Mouse (Mus musculus) left cerebral cortex, postnatal 4 days (tissue): ENCODE results near the gene Neil1. TPM values are rescaled to one million over a fixed set of nuclear protein-coding genes. Genes with fewer than 3 reads are reported as not detected.

Experiments
- DNase-seq: peaks from one replicate; pipeline ENCODE4 v3.0.0-alpha.2; 2022
- intact Hi-C: fragments of 180-260 bp; cut with DNase I; formaldehyde crosslinking; loops from one replicate; pipeline ENCODE4 v1.15.1; 2025
- total RNA-seq, 2 experiments: library from RNA; stranded (reverse); gene quantifications; 2 replicates each; pipeline ENCODE4 v1.2.3; 2021

Gene Neil1
- total RNA-seq, result 1 to 10 TPM; 7.6 to 8.8 TPM

DNA sequence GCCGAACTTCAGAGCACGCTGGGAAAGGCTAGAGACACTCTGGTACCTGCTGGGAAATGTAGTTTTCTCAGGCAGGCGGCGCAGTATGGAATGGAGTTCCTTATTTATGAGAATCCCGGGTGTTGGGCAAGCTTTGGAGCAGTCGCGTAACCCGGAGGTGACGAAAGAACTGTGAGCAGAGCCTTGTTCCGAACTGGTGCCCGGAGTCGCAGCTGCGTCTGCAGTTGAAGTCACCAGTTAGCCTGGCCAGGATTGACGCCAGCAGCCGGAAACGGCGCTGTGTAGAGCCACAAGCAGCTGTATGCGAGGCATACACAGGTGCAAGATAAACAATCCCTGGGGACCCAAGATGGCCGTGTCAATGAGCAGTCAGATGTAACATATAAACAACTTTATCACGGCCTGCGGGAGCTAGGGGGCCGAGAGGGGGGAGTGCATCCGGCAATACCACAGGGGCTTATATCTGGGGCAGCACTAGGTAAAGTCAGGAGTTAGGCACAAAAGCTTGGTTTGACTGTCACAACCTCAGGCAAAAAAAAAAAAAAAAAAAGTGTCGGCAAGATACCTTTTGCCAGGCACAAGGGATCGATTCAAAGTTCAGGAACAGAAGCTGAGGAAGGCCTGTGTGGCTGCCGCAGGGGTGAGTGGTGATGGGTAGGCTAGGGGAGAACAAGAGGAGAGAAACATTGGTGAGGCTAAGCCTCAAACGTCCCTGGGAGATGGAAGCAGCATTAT is at the start of gene Neil1:
Gene Neil1, minus strand, starts transcription at position 162 of the 735 bp plus-strand sequence.
- intact Hi-C loops, result no loop called here
- peak; percentile 82 for DNase-seq

GRCm38 (mm10) chr9:57197414-57197813 is 49.3 kb upstream of the Neil1 start:
- intact Hi-C loops, result no loop called here
- no peak for DNase-seq

DNA sequence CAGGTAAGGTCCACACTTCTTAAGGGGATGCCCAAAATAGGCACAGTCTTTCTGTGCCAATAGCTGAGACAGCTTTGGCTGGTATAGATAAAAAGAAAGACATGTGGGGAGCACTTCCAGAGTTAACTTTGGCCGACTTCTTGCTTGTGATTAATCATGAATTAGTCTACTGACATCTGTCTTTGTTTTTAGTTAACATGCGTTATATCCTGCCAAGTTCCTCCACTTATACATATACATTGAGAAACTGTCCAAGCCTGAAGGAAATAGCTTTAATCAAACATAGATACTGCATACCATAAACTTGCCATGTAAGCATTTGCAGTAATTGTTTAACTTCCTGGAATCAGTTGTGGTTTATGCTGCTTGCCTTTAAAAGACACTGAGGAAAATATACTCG is 48.6 kb upstream of the Neil1 start:
- intact Hi-C loops, result no loop called here
- no peak for DNase-seq

GRCm38 (mm10) chr9:57168411-57168810 is 20.3 kb upstream of the Neil1 start:
- intact Hi-C loops, result no loop called here
- DNase-seq, result no peak

- intact Hi-C loops, result no loop called here
- no peak for DNase-seq
These were observed 18.1 kb upstream of the Neil1 start for GRCm38 (mm10) chr9:57166173-57166572.

DNA sequence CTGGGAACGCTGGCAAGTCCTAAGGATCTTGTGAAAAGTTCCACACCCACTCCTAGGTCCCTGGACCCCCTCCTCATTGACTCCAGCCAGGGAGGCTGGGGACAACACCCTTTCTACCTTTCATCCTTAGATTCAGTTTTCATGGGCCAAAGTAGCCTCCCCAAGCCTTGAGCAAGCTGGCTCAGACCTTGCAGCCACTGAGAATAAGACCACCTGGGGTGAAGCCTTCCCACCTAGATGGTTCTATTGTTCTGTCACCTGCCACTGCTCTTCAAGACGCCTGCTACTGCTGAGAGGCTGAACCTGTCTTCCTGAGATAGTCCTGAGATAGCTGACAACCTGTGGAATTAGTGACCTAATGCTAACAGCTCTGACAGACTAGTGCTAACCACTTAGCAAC is 15.0 kb upstream of the Neil1 start:
- no peak for DNase-seq
- intact Hi-C loops, result no loop called here

GRCm38 (mm10) chr9:57162496-57162895 is 14.4 kb upstream of the Neil1 start:
- no peak for DNase-seq
- intact Hi-C loops, result no loop called here

GRCm38 (mm10) chr9:57158506-57158905 is 10.4 kb upstream of the Neil1 start:
- no peak for DNase-seq
- intact Hi-C loops, result no loop called here

DNA sequence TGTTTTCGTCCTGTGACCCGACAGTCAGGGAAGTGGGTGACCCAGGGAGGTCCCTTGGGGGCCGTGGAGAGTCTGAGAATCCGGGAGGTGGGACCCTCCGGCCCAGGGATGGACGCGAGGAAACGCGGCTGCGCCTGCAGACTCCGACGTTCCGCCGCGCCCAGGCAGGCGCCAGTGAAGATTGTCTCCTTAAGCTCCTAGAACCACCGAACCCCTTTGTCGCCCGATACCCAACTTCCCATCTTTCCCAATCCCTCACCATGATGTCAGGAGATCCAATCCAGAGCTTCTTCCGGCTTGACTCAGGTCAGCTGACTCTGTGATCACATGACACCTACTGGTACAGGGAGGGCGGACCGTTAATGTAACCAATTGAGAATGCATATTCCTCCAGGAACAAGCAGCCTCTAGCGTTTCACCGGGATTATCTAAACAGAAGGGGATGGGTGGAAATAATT is 9.9 kb upstream of the Neil1 start, which contains the start of gene Commd4:
Gene Commd4, minus strand, starts transcription at position 319 of the 458 bp plus-strand sequence.
- intact Hi-C loops, result no loop called here
- DNase-seq, result peak; percentile 97

DNA sequence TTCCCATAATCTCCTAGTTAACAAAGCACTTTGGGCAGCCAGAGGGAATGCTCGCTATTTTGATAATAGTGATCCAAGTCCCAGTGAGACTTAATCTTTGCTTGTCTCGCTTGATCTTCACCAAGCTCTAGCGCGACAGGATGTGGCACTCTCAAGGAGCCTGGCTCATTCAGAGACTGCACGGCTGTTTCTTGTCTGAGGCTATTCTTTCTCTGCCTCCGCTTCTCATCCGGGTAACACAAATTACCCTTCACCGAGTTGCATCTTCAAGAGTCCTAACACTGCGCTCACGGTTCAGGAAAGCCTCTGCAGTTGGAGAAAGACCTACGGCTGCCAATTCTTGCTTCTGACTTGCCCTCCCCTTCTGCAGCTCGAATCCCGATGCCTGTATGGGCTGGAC is 9.4 kb upstream of the Neil1 start:
- no peak for DNase-seq
- intact Hi-C loops, result no loop called here

GRCm38 (mm10) chr9:57156823-57157222 is 8.7 kb upstream of the Neil1 start:
- intact Hi-C loops, result no loop called here
- no peak for DNase-seq

GRCm38 (mm10) chr9:57156383-57156782 is 8.3 kb upstream of the Neil1 start:
- intact Hi-C loops, result no loop called here
- no peak for DNase-seq

DNA sequence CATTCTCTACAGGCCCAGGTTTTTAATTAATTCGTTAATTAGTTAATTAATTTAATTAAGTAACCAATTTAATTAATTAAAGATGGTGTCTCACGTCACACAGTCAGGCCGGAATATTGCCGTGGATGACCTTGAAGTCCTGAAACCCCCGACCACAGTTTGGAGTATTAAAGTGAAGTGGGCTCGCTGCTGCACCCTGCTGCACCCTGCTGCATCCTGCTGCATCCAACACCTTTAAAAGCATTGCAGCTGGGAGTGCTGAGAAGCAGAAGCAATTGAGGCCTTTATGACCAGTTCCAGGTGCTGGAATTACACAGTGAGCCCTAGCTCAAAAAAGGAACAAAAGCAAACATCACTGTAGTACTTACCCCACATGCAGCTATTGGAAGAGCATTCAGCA is 4.2 kb upstream of the Neil1 start:
- intact Hi-C loops, result no loop called here
- no peak for DNase-seq

DNA sequence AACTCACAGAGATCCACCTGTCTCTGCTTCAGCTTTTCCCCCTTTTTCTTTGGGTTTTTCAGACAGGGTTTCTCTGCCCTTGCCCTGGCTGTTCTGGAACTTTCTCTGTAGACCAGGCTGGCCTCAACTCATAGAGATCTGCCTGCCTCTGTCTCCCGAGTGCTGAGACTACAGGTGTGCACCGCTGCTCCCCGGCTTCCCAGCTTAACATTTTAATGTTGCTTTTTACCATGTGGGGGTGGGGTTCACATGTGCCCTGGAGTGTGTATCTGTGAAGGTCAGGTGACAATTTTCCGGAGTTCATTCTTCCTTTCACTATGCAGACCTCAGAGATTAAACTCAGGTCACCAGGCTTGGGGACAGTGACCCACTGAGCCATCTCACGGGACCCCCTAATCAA is 2.1 kb upstream of the Neil1 start:
- intact Hi-C loops, result no loop called here
- no peak for DNase-seq

- no peak for DNase-seq
- intact Hi-C loops, result no loop called here
These were observed 916 bp upstream of the Neil1 start for GRCm38 (mm10) chr9:57149021-57149420.

DNA sequence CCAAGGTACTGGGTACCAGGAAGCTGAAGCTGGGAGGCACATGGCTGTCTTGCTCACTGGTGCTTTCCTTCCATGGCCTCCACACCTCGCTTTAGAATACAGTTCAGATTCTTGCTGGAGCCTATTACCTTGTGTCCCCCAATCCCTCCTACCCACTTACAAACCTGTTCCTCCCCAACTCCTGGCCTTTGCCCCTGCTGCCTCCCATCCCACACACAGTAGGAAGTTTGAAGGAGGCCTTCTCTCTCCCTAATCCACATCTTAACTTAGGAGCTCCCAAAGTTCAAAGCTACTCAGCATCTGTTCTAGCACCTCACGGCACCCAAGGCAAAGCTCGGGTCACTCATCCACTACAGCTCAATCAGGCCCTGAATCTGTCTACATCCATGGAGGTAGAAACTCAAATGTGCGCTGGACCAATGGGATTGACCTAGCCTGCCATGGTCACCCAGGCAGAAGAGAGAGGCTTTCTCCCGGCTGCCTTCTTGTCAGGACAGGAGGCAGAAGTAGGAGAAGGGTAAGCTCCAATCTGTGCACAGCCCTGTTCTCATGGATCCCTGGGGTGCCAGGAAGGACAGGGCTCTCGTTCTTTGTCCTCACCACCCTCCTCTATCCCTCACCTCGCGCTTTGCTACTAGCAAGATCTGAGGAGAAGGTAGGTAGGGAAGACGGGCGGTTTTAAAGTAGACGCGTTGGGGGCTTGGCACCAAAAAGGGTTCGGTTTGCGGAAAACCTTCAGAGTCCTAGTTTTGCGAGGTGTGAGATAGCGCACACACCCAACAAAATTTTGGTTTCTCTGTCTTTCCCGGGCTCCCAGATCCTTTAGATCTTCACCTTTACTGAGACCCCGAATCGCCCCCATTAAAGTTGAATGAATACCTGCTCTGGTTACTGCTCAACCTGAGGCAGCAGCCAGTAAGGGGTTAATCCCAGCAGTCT is 631 bp downstream of the Neil1 start:
- intact Hi-C loops, result no loop called here
- DNase-seq, result no peak

- no peak for DNase-seq
- intact Hi-C loops, result no loop called here
These were observed 1.5 kb downstream of the Neil1 start for GRCm38 (mm10) chr9:57146451-57147066.

- intact Hi-C loops, result no loop called here
These were observed 3.3 kb downstream of the Neil1 start for GRCm38 (mm10) chr9:57144830-57145229.

DNA sequence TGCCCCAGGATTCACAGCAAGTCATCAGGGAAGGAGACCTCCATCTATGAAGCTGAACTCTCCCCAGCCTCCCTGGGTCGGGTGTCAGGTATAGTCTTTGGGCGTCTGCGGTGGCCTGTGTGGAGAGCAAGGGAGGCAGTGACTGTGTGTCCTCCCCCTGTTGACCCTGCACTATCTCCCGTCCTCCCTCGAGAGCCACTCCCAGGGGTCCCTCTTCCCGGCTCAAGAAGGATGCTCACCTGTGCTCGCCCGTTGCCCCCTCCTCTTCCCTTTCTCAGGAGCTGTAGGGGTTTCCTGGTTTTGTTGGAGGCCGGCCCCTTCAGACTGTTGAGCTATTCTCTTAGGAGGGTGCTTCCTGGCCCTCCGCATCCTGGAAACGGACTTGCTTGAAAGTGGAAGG is 4.9 kb downstream of the Neil1 start:
- no peak for DNase-seq
- intact Hi-C loops, result no loop called here

More at GRCm38 (mm10) chr9:57144830-57145229, 3.3 kb downstream of the Neil1 start:
- no peak for DNase-seq

GRCm38 (mm10) chr9:57141417-57142353 is 6.4 kb downstream of the Neil1 start:
- no peak for DNase-seq
- intact Hi-C loops, result no loop called here
